Mouse (Mus musculus): ENCODE results near the gene Atp23.

DNA sequence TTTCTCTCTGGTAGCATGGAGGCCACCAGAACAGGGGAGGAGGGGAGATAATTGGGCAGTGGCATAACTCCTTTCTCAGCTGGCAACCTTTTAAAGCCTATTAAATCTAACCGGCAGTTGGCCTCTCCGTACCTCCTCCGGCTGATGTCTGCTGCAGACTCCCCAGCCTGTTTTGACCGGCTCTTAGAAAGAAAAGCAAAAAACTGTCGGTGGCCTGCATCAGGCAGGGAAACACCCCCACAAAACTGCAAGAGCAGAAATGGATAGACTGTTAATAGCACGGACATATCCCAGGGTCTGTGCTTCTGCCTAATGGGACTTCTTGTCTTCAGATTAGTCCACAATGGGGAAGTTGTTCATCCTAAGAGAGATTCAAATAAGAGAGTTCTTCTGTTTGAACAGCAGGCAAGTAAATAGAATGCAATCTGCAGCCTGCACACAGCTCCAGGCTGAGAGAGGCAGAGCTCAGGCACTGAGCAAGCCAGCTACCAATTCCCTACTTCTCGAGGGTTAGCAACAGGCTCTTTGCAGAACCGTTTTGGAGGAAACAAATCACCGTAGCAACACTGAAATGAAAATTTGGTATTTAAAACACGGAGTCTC, 55.7 kb downstream of the Atp23 start:
- no peak for TF ChIP-seq CTCF (IDR thresholded peaks at IDR 0.05; ENCODE audit: low read depth, low read length)
- TF ChIP-seq POLR2A (IDR thresholded peaks at IDR 0.05; ENCODE audit: extremely low read depth, insufficient read depth, low read length), result no peak

Data from liver, adult 2 months (tissue).